Mouse (Mus musculus): Measurements from ENCODE around the gene Rhebl1. TPM values are rescaled to one million over a fixed set of nuclear protein-coding genes. Genes with fewer than 3 reads are reported as not detected.

The Rhebl1 gene
- polyA plus RNA-seq, 1 experiment from 2014 or later, result 5.9 TPM

DNA sequence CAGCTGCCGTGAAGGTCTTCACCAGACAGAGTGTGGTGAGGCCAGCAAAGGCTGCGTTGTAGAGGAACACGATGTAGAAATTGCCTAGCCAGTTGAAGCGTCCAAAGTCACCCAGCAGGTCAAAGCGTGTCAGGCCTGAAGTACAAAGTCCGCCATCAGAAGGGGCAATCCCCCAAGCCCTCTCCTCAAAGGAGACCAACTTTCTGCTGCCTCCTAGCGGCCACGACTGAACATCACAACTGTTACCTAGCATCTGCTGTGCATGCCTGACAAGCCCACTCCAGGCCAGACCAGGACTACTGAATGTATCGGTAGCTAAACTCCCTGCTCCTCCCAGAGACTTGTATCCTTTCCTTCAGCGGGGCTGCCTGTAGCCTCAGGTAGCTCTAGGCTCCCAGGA is 10.4 kb upstream of the Rhebl1 start:
- H3K27ac ChIP-seq, result no peak overlapping the region
- WGBS, result 31% methylated on average over 10 of the region's 10 CpGs
- no peaks in the 10 kb centered on the region for H3K9me3 ChIP-seq (replicated peaks)
- H3K9ac ChIP-seq, result no peak overlapping the region
- ATAC-seq (replicated peaks; ENCODE audit: insufficient number of reproducible peaks, insufficient read depth, low FRiP score, low read depth), result no peak
- H3K4me1 ChIP-seq (replicated peaks), result no peaks in the 10 kb centered on the region
- H3K4me3 ChIP-seq, result no peak overlapping the region
- H3K27me3 ChIP-seq, result no peaks in the 10 kb centered on the region
- H3K4me2 ChIP-seq, result no peak overlapping the region
- peaks cover 50% of the 10 kb centered on the region for H3K36me3 ChIP-seq

DNA sequence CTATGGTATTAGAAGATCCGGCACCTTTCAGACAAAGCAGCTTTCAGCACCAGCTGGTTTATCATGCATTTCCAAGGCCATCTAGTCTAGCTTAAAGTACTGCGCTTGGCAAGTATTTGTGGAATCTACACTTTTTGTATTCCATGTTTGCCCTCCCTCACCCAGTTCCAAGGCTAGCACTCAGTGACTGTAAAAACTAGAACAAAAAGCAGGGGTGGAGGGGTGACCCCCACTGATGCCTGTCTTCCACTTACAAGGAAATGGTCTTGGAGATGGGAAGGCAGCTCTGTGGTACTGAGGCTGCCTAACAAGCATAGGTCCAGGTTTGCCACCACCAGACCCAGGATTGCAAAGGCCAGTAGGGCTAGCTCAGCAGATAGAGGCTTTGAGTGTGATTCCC is 8.3 kb upstream of the Rhebl1 start:
- 81% methylated on average over 2 of the region's 2 CpGs for WGBS
- Histone ChIP-seq H3K36me3 (peaks cover 29% of the 10 kb centered on the region), H3K4me3 (no peak overlapping the region), H3K27me3 (peaks cover 19% of the 10 kb centered on the region), H3K27ac (no peak overlapping the region), H3K4me1 (replicated peaks) (peaks cover 11% of the 10 kb centered on the region), H3K4me2 (no peak overlapping the region), H3K9ac (no peak overlapping the region), H3K9me3 (replicated peaks) (no peaks in the 10 kb centered on the region)
- ATAC-seq (replicated peaks; ENCODE audit: insufficient number of reproducible peaks, insufficient read depth, low FRiP score, low read depth), result no peak

DNA sequence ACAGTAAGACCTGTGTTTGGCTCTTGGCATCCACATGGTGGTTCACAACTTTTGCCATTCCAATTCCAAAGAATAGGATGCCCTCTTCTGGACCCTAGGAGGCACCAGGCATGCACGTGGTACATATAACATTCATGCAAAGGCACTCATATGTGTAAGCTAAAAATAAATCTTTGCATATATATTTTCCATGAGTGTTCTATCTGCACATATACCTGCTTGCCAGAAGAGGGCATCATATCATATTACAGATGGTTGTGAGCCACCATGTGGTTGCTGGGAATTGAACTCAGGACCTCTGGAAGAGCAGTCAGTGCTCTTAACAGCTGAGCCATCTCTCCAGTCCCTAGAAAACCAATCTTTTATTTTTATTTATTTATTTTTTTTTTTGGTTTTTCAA is 7.2 kb upstream of the Rhebl1 start:
- 67% methylated on average over 1 of the region's 1 CpGs for WGBS
- no peak overlapping the region for H3K4me2 ChIP-seq
- H3K4me3 ChIP-seq, result no peak overlapping the region
- H3K36me3 ChIP-seq, result peaks cover 21% of the 10 kb centered on the region
- no peaks in the 10 kb centered on the region for H3K9me3 ChIP-seq (replicated peaks)
- peaks cover 30% of the 10 kb centered on the region for H3K27me3 ChIP-seq
- H3K9ac ChIP-seq, result no peak overlapping the region
- H3K27ac ChIP-seq, result no peak overlapping the region
- H3K4me1 ChIP-seq (replicated peaks), result peaks cover 18% of the 10 kb centered on the region
- no peak for ATAC-seq (replicated peaks; ENCODE audit: insufficient number of reproducible peaks, insufficient read depth, low FRiP score, low read depth)

DNA sequence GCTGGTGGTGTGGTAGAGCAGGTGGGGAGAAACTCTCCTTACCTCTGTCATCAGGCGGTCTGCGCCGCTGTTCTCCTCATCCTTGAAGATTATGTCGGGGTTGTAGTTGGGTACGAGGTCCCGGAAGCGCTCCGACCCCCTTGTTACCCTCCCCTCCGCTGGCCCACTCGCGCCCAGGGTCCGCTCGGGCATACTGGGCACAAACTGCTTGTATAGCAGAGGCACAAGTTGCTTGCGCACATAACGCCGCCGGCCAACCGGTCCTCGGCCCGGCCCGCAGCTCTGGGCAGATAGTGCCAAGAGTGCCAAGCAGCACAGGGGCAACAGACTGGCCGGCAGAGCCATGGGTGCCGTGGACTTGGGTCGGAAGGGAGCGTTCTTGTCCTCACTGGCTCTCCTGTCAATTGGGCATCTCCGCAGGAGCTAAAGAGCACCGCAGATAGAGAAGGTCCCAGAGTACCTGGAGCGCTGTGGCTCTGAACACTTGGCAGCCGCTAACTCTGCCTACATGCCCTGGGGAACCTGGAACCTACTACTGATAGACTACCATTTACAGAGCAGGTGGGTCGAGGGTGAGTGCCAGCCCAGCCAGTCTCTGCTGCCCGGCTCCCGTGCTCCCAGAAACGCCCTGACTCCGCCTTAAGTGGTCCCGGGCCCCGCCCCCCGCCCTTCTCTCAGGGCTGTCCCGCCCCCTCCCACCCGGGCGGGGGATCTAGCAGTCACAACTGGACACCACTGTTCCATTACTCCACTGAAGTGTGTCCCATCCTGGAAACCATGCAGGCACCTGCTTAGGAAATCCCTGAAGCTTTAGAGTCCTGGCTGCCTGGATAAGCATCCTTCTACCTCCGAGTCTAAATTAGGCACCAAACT is 3.8 kb upstream of the Rhebl1 start, which contains the start of gene Dhh:
Gene Dhh (minus strand): TSS at position 613 of the 873 bp plus-strand sequence.
- Histone ChIP-seq H3K9ac (peak within 1 kb of the TSS; percentile 29; the same call in 1 of the 2 replicates), H3K4me3 (peak within 1 kb of the TSS; percentile 41), H3K4me1 (replicated peaks) (peaks cover 47% of the 10 kb centered on the region), H3K9me3 (replicated peaks) (no peaks in the 10 kb centered on the region), H3K27ac (no peak within 1 kb of the TSS), H3K4me2 (peak within 1 kb of the TSS; percentile 60), H3K27me3 (peaks cover 62% of the 10 kb centered on the region), H3K36me3 (peaks cover under 1% of the 10 kb centered on the region; the same call in 1 of the 2 replicates)
- WGBS, result 2% methylated on average over 41 of the region's 41 CpGs
- ATAC-seq (replicated peaks; ENCODE audit: insufficient number of reproducible peaks, insufficient read depth, low FRiP score, low read depth), result peak; percentile 41; the same call in 1 of the 2 replicates

DNA sequence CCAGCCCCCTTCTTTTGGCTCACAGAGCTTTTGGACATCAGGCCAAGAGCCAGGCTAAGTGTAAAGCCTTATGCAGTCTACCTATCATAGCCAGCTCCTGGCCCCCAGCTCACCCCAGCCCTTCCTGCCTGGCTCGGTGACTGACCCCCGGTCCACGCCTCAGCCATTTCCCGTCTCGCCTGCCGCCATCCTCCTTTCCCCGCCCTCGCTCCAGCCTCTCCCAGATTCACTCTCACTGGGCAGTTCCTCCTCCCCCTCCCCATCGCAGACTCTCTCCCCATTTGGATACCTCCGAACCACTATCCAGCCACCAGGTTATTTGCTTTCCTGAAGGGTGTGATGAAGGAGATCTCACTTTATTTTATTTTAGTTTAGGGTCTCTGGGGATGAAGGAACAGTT is 3.2 kb upstream of the Rhebl1 start:
- Histone ChIP-seq H3K36me3 (no peaks in the 10 kb centered on the region), H3K4me2 (peak overlapping the region; percentile 60), H3K9ac (no peak overlapping the region), H3K9me3 (replicated peaks) (no peaks in the 10 kb centered on the region), H3K27ac (no peak overlapping the region), H3K27me3 (peaks cover 68% of the 10 kb centered on the region), H3K4me1 (replicated peaks) (peaks cover 48% of the 10 kb centered on the region), H3K4me3 (peak overlapping the region; percentile 41)
- ATAC-seq (replicated peaks; ENCODE audit: insufficient number of reproducible peaks, insufficient read depth, low FRiP score, low read depth), result 0 out of 2 replicates have a peak, but pooled peaks have one; percentile 37
- 6% methylated on average over 10 of the region's 10 CpGs for WGBS

DNA sequence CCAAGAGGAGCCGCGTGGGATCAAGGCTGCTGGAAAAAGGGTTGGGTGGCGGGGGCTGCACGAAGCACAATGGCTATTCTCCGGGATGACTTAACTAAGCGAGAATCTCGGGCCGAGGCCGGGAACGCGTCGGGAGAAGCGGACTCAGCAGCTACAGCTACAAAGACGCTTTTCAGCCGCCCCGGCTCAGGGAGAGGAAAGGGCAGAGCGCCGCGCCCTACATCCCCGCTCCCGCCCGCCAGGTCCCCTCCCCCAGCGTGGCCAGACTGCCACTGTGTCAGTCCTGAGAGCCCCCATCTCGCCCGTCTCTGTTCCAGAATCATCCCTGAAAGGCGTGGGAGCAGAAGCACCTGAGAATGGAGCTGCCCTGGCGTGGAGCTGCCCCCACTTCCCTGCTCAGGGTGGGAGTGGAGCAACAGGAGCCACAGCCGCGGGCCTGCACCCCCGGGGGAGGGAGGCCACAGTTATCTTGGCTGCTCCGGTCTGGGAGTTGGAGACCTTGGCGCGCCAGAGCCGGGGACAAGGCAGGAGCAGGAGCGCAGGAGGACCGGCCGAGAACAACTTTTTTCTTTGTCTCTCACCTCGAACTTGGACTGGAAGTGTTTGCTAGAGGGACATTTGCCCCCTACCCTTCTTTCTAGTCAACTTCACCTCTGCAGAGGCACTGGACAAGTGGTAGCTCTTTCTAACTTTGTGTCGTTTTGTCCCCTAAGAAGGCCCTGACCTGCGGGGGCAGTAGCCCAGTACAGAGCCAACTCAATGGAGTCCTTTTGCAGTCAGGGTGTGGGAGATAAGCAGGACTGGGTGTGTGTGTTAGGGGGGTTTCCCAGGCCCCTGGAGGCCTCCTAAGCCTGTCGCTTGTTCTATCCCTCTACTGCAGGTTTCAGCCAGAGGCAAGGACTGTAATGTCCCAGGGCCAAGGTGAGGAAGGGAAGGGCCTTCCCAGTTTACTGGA is 1.6 kb upstream of the Rhebl1 start:
- peaks cover 69% of the 10 kb centered on the region for H3K27me3 ChIP-seq
- ATAC-seq (replicated peaks; ENCODE audit: insufficient number of reproducible peaks, insufficient read depth, low FRiP score, low read depth), result no peak
- H3K4me3 ChIP-seq, result peak overlapping the region; percentile 55
- WGBS, result 4% methylated on average over 41 of the region's 41 CpGs
- peak overlapping the region; percentile 2; the same call in 1 of the 2 replicates for H3K9ac ChIP-seq
- peaks cover 57% of the 10 kb centered on the region for H3K4me1 ChIP-seq (replicated peaks)
- H3K9me3 ChIP-seq (replicated peaks), result no peaks in the 10 kb centered on the region
- no peaks in the 10 kb centered on the region for H3K36me3 ChIP-seq
- H3K4me2 ChIP-seq, result peak overlapping the region; percentile 95
- H3K27ac ChIP-seq, result no peak overlapping the region

DNA sequence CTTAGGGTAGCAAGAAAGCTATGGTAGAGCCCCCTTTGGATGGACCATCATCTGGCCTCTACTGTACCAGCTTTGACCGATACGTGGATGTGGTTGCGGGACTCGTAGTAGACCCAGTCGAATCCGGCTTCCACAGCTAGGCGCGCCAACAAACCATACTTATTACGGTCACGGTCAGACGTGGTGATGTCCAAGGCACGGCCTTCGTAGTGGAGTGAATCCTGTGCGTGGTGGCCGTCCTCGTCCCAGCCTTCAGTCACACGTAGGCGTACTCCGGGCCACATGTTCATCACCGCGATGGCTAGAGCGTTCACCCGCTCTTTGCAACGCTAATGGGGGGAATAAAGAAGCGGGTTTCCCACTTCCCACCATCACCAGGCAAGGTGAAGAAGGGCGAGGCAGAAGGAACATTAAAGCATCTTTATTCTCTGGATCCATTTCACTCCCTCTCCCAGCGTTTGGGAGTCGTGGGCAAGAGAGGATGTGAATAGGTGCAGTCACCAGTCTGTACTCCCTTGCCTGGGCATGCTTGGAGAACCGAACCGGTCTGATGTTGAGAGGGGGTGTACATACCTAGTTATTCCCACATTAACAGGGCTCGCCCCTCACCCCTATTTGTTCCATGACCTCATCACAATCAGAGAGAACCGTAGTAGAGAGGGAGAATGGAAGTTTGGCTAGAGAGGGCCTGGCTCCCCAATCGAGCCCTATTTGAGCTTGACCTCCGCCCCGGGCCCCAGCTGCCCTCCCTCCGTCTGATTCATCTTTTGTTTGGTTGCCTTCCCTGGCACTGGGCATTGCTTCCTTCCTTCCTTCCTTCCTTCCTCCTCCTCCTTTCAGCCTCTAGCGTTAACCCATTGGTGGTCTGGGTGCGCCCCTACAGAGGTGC is 650 bp upstream of the Rhebl1 start:
- H3K4me1 ChIP-seq (replicated peaks), result peaks cover 57% of the 10 kb centered on the region
- ATAC-seq (replicated peaks; ENCODE audit: insufficient number of reproducible peaks, insufficient read depth, low FRiP score, low read depth), result no peak
- WGBS, result 11% methylated on average over 38 of the region's 38 CpGs
- peak overlapping the region; percentile 51 for H3K9ac ChIP-seq
- peaks cover 69% of the 10 kb centered on the region for H3K27me3 ChIP-seq
- no peaks in the 10 kb centered on the region for H3K36me3 ChIP-seq
- no peak overlapping the region for H3K27ac ChIP-seq
- H3K4me2 ChIP-seq, result peak overlapping the region; percentile 95
- no peaks in the 10 kb centered on the region for H3K9me3 ChIP-seq (replicated peaks)
- peak overlapping the region; percentile 55 for H3K4me3 ChIP-seq

DNA sequence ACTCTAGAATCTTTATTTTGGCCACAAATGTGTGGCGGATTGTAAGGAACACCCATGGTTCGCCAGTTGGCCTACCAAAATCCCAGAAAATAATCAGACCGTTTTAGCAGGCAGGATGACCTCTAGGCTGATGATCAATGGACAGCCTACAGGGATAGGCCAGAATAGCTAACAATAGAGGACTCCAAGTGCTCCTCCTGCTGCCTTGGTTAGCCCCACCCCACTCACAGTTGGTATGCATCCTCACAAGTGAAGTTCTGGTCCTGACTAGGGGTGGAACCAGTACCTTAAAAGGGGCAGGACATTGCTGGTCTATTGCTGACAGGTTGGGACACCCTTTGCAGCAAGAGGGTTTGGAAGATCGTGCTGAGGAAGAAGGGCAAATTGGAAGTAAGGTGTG is 1.3 kb downstream of the Rhebl1 start:
- Histone ChIP-seq H3K27ac (no peak overlapping the region), H3K9ac (no peak overlapping the region), H3K4me1 (replicated peaks) (peaks cover 50% of the 10 kb centered on the region), H3K27me3 (peaks cover 54% of the 10 kb centered on the region), H3K36me3 (no peaks in the 10 kb centered on the region), H3K4me3 (no peak overlapping the region), H3K9me3 (replicated peaks) (no peaks in the 10 kb centered on the region), H3K4me2 (0 out of 2 replicates have a peak overlapping the region, but pooled peaks have one; percentile 95)
- ATAC-seq (replicated peaks; ENCODE audit: insufficient number of reproducible peaks, insufficient read depth, low FRiP score, low read depth), result no peak
- WGBS, result 78% methylated on average over 4 of the region's 4 CpGs

DNA sequence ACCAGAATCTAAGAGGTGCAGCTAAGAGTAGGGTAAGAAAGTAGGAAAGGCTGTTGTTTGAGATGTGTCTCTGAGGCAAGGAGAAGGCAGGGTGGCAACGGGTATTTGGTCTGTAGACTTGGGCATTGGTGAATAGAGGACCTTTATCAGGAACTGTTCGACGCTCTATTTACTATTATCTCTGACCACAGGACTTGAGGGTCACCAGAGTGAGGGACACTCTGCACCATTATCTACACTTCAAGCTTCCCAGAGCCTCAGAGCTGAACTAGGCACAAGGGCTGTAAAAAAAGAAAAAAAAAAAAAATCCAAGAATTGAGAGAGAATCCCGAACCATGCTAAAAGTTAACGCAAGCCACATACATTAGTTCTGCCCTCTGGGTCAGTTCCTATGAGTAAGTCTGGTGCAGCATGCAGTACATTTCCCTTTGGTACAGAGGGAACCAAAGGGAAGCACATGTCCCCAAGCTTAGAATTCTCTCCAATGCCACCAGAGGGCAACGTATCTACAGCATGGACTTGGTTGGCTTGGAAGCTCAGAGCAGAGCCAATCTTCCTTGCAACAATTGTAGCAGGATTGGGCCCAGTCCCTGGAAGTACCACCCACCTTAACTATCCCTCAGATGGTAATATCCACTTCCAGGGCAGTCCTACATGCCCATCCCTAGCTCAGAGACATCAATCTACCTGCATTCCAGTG is 2.3 kb downstream of the Rhebl1 start:
- H3K4me1 ChIP-seq (replicated peaks), result peaks cover 41% of the 10 kb centered on the region
- H3K27ac ChIP-seq, result no peak overlapping the region
- no peak overlapping the region for H3K4me3 ChIP-seq
- H3K27me3 ChIP-seq, result peaks cover 45% of the 10 kb centered on the region
- no peak overlapping the region for H3K4me2 ChIP-seq
- no peaks in the 10 kb centered on the region for H3K36me3 ChIP-seq
- no peaks in the 10 kb centered on the region for H3K9me3 ChIP-seq (replicated peaks)
- ATAC-seq (replicated peaks; ENCODE audit: insufficient number of reproducible peaks, insufficient read depth, low FRiP score, low read depth), result peak; percentile 77
- 27% methylated on average over 6 of the region's 6 CpGs for WGBS
- H3K9ac ChIP-seq, result no peak overlapping the region

DNA sequence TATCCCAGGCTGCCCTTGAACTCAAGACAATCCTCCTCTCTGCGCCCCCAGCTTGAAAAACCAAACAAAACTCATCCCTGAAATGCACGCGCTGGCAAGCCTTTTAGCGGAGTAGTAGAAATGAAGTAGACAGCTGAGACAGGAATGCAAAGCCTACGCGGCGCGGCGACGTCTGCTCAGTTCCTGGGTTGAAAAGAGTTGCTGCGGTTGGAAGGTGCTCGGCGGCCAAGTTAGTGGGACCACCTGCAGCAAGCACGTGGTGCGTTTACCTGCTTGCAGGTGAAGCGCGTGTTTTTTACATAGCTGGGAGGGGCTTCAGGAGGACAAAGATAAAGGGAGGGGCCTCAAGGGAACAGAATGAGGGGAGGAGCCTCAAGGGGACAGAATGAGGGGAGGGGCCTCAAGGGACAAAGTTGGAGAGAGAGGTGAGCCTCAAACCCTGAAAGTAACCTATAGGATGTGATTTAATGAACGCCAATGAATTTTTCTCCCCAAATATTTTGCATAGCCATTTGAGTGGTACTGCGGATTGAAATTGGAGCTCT is 3.1 kb downstream of the Rhebl1 start:
- Histone ChIP-seq H3K4me2 (peak overlapping the region; percentile 50), H3K9ac (no peak overlapping the region), H3K27ac (no peak overlapping the region), H3K36me3 (no peaks in the 10 kb centered on the region), H3K27me3 (peaks cover 37% of the 10 kb centered on the region), H3K4me1 (replicated peaks) (peaks cover 36% of the 10 kb centered on the region), H3K4me3 (peak overlapping the region; percentile 18), H3K9me3 (replicated peaks) (no peaks in the 10 kb centered on the region)
- 12% methylated on average over 19 of the region's 19 CpGs for whole genome bisulfite sequencing
- no peak for ATAC-seq (replicated peaks; ENCODE audit: insufficient number of reproducible peaks, insufficient read depth, low FRiP score, low read depth)

All from heart, embryonic 15.5 days (tissue).